Mouse (Mus musculus): Measurements from ENCODE around the gene Lst1.

The Lst1 gene

GRCm38 (mm10) chr17:35187959-35188610, at the start of gene Lst1:
Gene Lst1, minus strand, starts transcription at chr17:35188439.
- in situ Hi-C loops (cut with MboI, MseI): no loop called here

- in situ Hi-C loops (cut with MboI, MseI): loop anchor here (10.0 kb wide), 1 partner anchor 193 kb away; the partner anchor contains the start of genes Clic1 and Msh5
These were observed 49.3 kb upstream of the Lst1 start for GRCm38 (mm10) chr17:35237504-35237903.

- in situ Hi-C loops (cut with MboI, MseI): loop anchor here (10.0 kb wide), 1 partner anchor 192 kb away; the partner anchor contains the start of genes Clic1 and Msh5
These were observed 48.8 kb upstream of the Lst1 start for GRCm38 (mm10) chr17:35236996-35237395.

GRCm38 (mm10) chr17:35236390-35236746, 48.1 kb upstream of the Lst1 start:
- in situ Hi-C loops (cut with MboI, MseI): loop anchor here (10.0 kb wide), 1 partner anchor 192 kb away; the partner anchor contains the start of genes Clic1 and Msh5

- in situ Hi-C loops (cut with MboI, MseI): loop anchor here (10.0 kb wide), 1 partner anchor 191 kb away; the partner anchor contains the start of genes Clic1 and Msh5
These were observed 47.6 kb upstream of the Lst1 start, which contains the start of gene Nfkbil1 for GRCm38 (mm10) chr17:35235614-35236389. Gene Nfkbil1, minus strand, starts transcription at chr17:35235792.

- in situ Hi-C loops (cut with MboI, MseI): loop anchor here (5.0 to 10.0 kb wide), 2 partner anchors 68 to 190 kb away; partner anchors contain the start of genes Clic1 and Msh5
These were observed 46.7 kb upstream of the Lst1 start for GRCm38 (mm10) chr17:35234903-35235302.

GRCm38 (mm10) chr17:35234090-35234489, 45.9 kb upstream of the Lst1 start:
- in situ Hi-C loops (cut with MboI, MseI): loop anchor here (5.0 to 10.0 kb wide), 2 partner anchors 67 to 189 kb away; partner anchors contain the start of genes Clic1 and Msh5

GRCm38 (mm10) chr17:35233114-35233980, 45.1 kb upstream of the Lst1 start, which contains the start of gene Atp6v1g2:
Gene Atp6v1g2, plus strand, starts transcription at chr17:35233660.
- in situ Hi-C loops (cut with MboI, MseI): loop anchor here (5.0 to 10.0 kb wide), 2 partner anchors 66 to 189 kb away; partner anchors contain the start of genes Clic1 and Msh5

GRCm38 (mm10) chr17:35232659-35233058, 44.4 kb upstream of the Lst1 start:
- in situ Hi-C loops (cut with MboI, MseI): loop anchor here (5.0 to 10.0 kb wide), 2 partner anchors 65 to 188 kb away; partner anchors contain the start of genes Clic1 and Msh5

- in situ Hi-C loops (cut with MboI, MseI): loop anchor here (5.0 to 10.0 kb wide), 2 partner anchors 65 to 187 kb away; partner anchors contain the start of genes Clic1 and Msh5
These were observed 43.8 kb upstream of the Lst1 start for GRCm38 (mm10) chr17:35232043-35232442.

- in situ Hi-C loops (cut with MboI, MseI): loop anchor here (5.0 to 10.0 kb wide), 2 partner anchors 64 to 186 kb away; partner anchors contain the start of genes Clic1 and Msh5
These were observed 42.8 kb upstream of the Lst1 start for GRCm38 (mm10) chr17:35231022-35231421.

- in situ Hi-C loops (cut with MboI, MseI): no loop called here
These were observed 38.4 kb upstream of the Lst1 start for GRCm38 (mm10) chr17:35226561-35227046.

- in situ Hi-C loops (cut with MboI, MseI): no loop called here
These were observed 37.2 kb upstream of the Lst1 start for GRCm38 (mm10) chr17:35225456-35225855.

- in situ Hi-C loops (cut with MboI, MseI): no loop called here
These were observed 36.4 kb upstream of the Lst1 start for GRCm38 (mm10) chr17:35224641-35225040.

GRCm38 (mm10) chr17:35222299-35222698, 34.1 kb upstream of the Lst1 start:
- in situ Hi-C loops (cut with MboI, MseI): no loop called here

- in situ Hi-C loops (cut with MboI, MseI): no loop called here
These were observed 32.1 kb upstream of the Lst1 start, which contains the start of gene Gm16181 for GRCm38 (mm10) chr17:35220156-35220952. Gene Gm16181, plus strand, starts transcription at chr17:35220834.

GRCm38 (mm10) chr17:35219601-35220041, 31.4 kb upstream of the Lst1 start:
- in situ Hi-C loops (cut with MboI, MseI): no loop called here

- in situ Hi-C loops (cut with MboI, MseI): no loop called here
These were observed 30.4 kb upstream of the Lst1 start for GRCm38 (mm10) chr17:35218516-35219193.

GRCm38 (mm10) chr17:35213071-35213470, 24.8 kb upstream of the Lst1 start:
- in situ Hi-C loops (cut with MboI, MseI): no loop called here
